Mouse (Mus musculus) ES-E14 (cell line): ENCODE data around the gene Gm30191. TPM values are rescaled to one million over a fixed set of nuclear protein-coding genes. Genes with fewer than 3 reads are reported as not detected.
"Not testable (repeated sequence)": the region's sequence is repeated elsewhere in the genome, so short reads cannot be mapped to it uniquely, and the experiment has no call there.

Experiments used
- DNase-seq: peaks from one replicate; pipeline ENCODE4 v3.0.0-alpha.2; 2013; ENCODE audit warnings: low read depth, low spot score
- H3K27ac ChIP-seq: 2 replicates; pipeline ENCODE4 v1.5.1; 2012; ENCODE audit warnings: low read depth, mild to moderate bottlenecking, low read length, moderate library complexity, mixed read lengths; ENCODE audit not compliant: poor library complexity, insufficient read depth, severe bottlenecking
- H3K36me3 ChIP-seq: 2 replicates; pipeline ENCODE4 v1.6.1; 2012; ENCODE audit warnings: mild to moderate bottlenecking, low read length, moderate library complexity, mixed read lengths; ENCODE audit not compliant: control insufficient read depth, poor library complexity, insufficient read depth, severe bottlenecking
- H3K4me1 ChIP-seq, 2 experiments: fragments of 150-350 bp in 1 of 2; sonication (generic) in 1 of 2; 2 replicates each; pipeline ENCODE4 v1.6.1; 2012; ENCODE audit warnings: low read length in 2 of 2, mild to moderate bottlenecking in 1 of 2, mixed read lengths in 1 of 2; ENCODE audit not compliant: control insufficient read depth in 2 of 2, insufficient read depth in 2 of 2, poor library complexity in 1 of 2
- H3K4me3 ChIP-seq, 2 experiments: fragments of 150-350 bp in 1 of 2; sonication (generic) in 1 of 2; 2 replicates each; pipeline ENCODE4 v1.5.1; 2012; ENCODE audit warnings: low read length in 2 of 2, low read depth in 1 of 2, mild to moderate bottlenecking in 1 of 2, mixed read lengths in 1 of 2; ENCODE audit not compliant: insufficient read depth in 1 of 2, poor library complexity in 1 of 2, severe bottlenecking in 1 of 2
- H3K9ac ChIP-seq: 2 replicates; pipeline ENCODE4 v1.6.1; 2012; ENCODE audit warnings: low read depth, mild to moderate bottlenecking, low read length, mixed read lengths; ENCODE audit not compliant: poor library complexity, insufficient read depth, severe bottlenecking
- H3K9me3 ChIP-seq: fragments of 150-350 bp; sonication (generic); 2 replicates; pipeline ENCODE4 v1.6.1; 2012; ENCODE audit warnings: low read depth, mild to moderate bottlenecking, low read length; ENCODE audit not compliant: control insufficient read depth, insufficient read depth
- CHD2 ChIP-seq: IDR thresholded peaks from 2 replicates; pipeline ENCODE4 v1.6.1; 2014; ENCODE audit warnings: mild to moderate bottlenecking, low read depth, low read length, inconsistent platforms
- HCFC1 ChIP-seq: IDR thresholded peaks from 2 replicates; pipeline ENCODE4 v1.6.1; 2012; ENCODE audit warnings: low read length, inconsistent platforms, borderline replicate concordance; ENCODE audit not compliant: insufficient read depth
- MAFK ChIP-seq: IDR thresholded peaks from 2 replicates; pipeline ENCODE4 v1.6.1; 2014; ENCODE audit warnings: mild to moderate bottlenecking, low read depth, low read length, inconsistent platforms; ENCODE audit not compliant: insufficient read depth
- ZC3H11A ChIP-seq: IDR thresholded peaks from 2 replicates; pipeline ENCODE4 v1.6.1; 2012; ENCODE audit warnings: low read depth, mild to moderate bottlenecking, inconsistent platforms, low read length, borderline replicate concordance
- ZNF384 ChIP-seq: IDR thresholded peaks from 2 replicates; pipeline ENCODE4 v1.6.1; 2012; ENCODE audit warnings: low read depth, low read length, inconsistent platforms
- in situ Hi-C, 2 experiments: fragments of 600-800 bp; cut with MboI; formaldehyde crosslinking; loops; one replicate each; pipeline ENCODE4 v1.15.1; 2025; ENCODE audit warnings: low sequenced_read_pairs in 2 of 2, inconsistent platforms in 1 of 2; ENCODE audit not compliant: unreplicated experiment in 2 of 2
- total RNA-seq: library from RNA; depleted of rRNA; stranded (reverse); fragments of 300-350 nt; gene quantifications from 2 replicates; pipeline ENCODE4 v1.2.3, GENCODE M21; 2012

Gm30191 gene
- total RNA-seq, 1 experiment: not detected

GRCm38 (mm10) chr4:134293061-134293691 is 46.4 kb downstream of the Gm30191 start:
- no peak overlapping the region for H3K27ac ChIP-seq
- no peak overlapping the region for H3K4me3 ChIP-seq
- H3K9ac ChIP-seq: no peak overlapping the region
- peaks cover 0 to 3% of the 10 kb centered on the region in 2 experiments; a peak in 1 of 4 replicates for H3K4me1 ChIP-seq
- DNase-seq: no peak
- no peaks in the 10 kb centered on the region for H3K9me3 ChIP-seq
- H3K36me3 ChIP-seq: no peaks in the 10 kb centered on the region
- in situ Hi-C loops: no loop called here
- no peak for TF ChIP-seq HCFC1
- TF ChIP-seq ZC3H11A: no peak

- no peak overlapping the region for H3K4me3 ChIP-seq
- no peak for DNase-seq
- H3K4me1 ChIP-seq: peaks cover 0 to 2% of the 10 kb centered on the region in 2 experiments; a peak in 1 of 4 replicates
- no peaks in the 10 kb centered on the region for H3K36me3 ChIP-seq
- in situ Hi-C loops: no loop called here
- no peaks in the 10 kb centered on the region for H3K9me3 ChIP-seq
- TF ChIP-seq ZC3H11A (no peak), HCFC1 (no peak)
- no peak overlapping the region for H3K27ac ChIP-seq
- no peak overlapping the region for H3K9ac ChIP-seq
Measured at GRCm38 (mm10) chr4:134293692-134294163, 47.0 kb downstream of the Gm30191 start.

- H3K27ac ChIP-seq, H3K36me3 ChIP-seq, H3K9ac ChIP-seq, H3K4me3 ChIP-seq, H3K9me3 ChIP-seq, DNase-seq, in situ Hi-C loops: not testable (repeated sequence)
- peak; percentile 50; the same call in 1 of the 2 replicates for TF ChIP-seq ZNF384
- H3K4me1 ChIP-seq: peaks cover 0 to 11% of the 10 kb centered on the region in 2 experiments; a peak in 1 of 4 replicates
Measured at GRCm38 (mm10) chr4:134296096-134296495, 49.4 kb downstream of the Gm30191 start.

- Histone ChIP-seq H3K9me3 (no peaks in the 10 kb centered on the region), H3K36me3 (no peaks in the 10 kb centered on the region), H3K9ac (no peak overlapping the region), H3K27ac (no peak overlapping the region), H3K4me1 (peaks cover 0 to 11% of the 10 kb centered on the region in 2 experiments; a peak in 1 of 4 replicates), H3K4me3 (no peak overlapping the region)
- TF ChIP-seq ZNF384 (no peak), ZC3H11A (no peak), HCFC1 (no peak), CHD2 (no peak), MAFK (no peak)
- in situ Hi-C loops: no loop called here
- DNase-seq: no peak
Measured at GRCm38 (mm10) chr4:134296523-134296922, 49.8 kb downstream of the Gm30191 start.

- Histone ChIP-seq H3K9ac (no peak overlapping the region), H3K9me3 (no peaks in the 10 kb centered on the region), H3K36me3 (no peaks in the 10 kb centered on the region), H3K4me1 (peaks cover 0 to 13% of the 10 kb centered on the region in 2 experiments; a peak in 1 of 4 replicates), H3K27ac (no peak overlapping the region), H3K4me3 (no peak overlapping the region)
- TF ChIP-seq MAFK (no peak), ZC3H11A (no peak), ZNF384 (no peak), CHD2 (no peak), HCFC1 (no peak)
- in situ Hi-C loops: no loop called here
- DNase-seq: no peak
Measured at GRCm38 (mm10) chr4:134297369-134297768, 50.6 kb downstream of the Gm30191 start.
